Mouse (Mus musculus) spleen, adult 18-20 months (tissue): ENCODE data around the gene Ttc19.
A peak's percentile ranks its signal among the peaks of the same experiment; 100 is the strongest.
"Not testable (repeated sequence)": the region's sequence is repeated elsewhere in the genome, so short reads cannot be mapped to it uniquely, and the experiment has no call there.

ENCODE experiments used
- DNase-seq, 2 experiments: peaks; one replicate each; pipeline ENCODE4 v3.0.0; 2022; ENCODE audit warnings: mixed read lengths in 2 of 2

Gene Ttc19

GRCm38 (mm10) chr11:62280675-62281600, at the start of gene Ttc19, which contains the start of gene Zswim7:
TSS of gene Ttc19 (plus strand) at chr11:62281473.
TSS of gene Zswim7 (minus strand) at chr11:62281375.
- DNase-seq = peak; percentile 86 to 88

GRCm38 (mm10) chr11:62240631-62241261, 40.5 kb upstream of the Ttc19 start:
- no peak for DNase-seq

GRCm38 (mm10) chr11:62243871-62244270, 37.4 kb upstream of the Ttc19 start:
- DNase-seq = no peak

DNA sequence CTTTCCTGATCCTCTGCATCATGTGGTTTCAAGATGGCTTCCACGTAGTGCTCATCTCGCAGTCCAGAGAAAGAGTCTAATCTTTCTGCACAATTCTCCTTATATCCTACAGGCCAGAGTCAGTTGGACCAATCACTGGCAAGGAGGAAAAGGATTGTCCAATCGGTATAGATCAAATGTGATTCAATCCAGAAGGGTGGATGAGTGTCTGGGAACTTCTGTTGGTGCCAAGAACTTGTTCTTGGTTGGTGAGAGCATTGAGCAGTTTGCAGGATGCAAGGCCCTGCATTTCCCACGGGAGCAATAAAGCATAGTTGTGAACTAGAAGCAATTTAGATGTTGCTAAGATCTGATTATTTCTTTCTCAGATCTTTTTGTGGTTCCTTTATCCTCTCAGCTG, 36.8 kb upstream of the Ttc19 start:
- DNase-seq = no peak

DNA sequence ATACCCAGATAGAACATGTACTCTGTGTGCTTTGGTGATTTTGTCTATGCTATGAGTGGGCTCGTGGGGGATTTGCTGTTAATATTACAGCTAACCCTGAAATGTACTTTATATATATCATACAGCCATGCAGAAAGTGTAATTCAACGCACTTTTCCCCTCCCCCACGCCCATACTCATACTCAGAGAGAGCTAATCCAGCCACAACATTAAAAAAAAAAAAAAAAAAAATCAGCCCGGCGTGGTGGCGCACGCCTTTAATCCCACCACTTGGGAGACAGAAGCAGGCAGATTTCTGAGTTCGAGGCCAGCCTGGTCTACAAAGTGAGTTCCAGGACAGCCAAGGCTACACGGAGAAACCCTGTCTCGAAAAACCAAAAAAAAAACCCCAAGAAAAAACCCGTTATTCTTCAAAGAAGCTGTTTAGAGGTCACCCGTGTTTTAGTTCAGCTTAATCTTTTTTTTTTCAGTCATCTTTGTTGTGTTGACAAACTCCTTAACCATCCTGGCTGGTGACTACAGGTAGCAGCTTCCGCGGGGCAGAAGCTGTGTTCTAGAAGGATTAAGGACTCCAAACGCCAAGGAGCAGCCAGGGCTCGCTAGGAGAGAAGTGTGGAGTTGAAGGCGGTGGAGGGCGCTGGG, 33.4 kb upstream of the Ttc19 start:
- DNase-seq = no peak

DNA sequence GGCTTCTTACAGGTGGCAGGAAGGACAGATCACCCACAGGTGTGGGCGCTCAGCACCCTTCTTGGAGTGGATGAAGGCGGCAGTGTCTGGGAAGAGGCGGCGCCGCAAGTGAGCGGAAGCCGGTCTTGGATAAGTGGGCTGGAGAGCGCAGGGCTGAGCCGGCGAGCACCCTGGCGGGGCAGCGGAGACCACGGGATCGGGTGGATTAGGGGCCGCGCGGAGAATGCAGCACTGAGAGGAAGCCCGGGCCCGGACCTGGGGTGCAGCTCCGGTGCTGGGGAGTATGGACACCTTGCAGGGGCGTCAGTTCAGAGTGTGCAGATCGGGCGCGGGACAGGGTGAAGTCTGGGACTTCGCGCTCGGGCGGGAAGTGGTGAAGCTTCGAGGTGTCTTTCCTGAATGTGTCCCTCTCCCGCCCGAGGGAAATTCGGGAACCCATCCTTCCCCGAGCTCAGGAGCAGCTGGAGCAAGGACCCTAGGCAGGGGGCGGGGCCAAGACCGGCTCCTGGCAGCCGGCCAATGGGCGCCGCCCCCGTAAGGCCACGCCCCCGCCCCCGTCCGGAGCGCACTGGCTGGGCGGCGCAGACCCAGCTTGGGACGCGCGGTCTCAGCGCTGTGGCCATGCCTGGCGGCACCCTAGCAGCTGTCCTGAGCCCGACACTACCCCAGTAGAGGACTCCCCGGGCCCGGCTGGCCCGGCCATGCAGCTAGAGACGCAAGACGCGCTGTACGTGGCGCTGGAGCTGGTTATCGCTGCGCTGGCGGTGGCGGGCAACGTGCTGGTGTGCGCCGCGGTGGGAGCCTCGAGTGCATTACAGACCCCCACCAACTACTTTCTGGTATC, 32.6 kb upstream of the Ttc19 start, which contains the start of gene Adora2b:
Adora2b (plus strand) TSS at position 584 of the 844 bp plus-strand sequence.
- DNase-seq = peak in 1 of 2 experiments; percentile 51

GRCm38 (mm10) chr11:62249266-62250037, 31.8 kb upstream of the Ttc19 start:
- peak in 1 of 2 experiments; percentile 16 for DNase-seq

- no peak for DNase-seq
These were observed 30.2 kb upstream of the Ttc19 start for GRCm38 (mm10) chr11:62251047-62251446.

DNA sequence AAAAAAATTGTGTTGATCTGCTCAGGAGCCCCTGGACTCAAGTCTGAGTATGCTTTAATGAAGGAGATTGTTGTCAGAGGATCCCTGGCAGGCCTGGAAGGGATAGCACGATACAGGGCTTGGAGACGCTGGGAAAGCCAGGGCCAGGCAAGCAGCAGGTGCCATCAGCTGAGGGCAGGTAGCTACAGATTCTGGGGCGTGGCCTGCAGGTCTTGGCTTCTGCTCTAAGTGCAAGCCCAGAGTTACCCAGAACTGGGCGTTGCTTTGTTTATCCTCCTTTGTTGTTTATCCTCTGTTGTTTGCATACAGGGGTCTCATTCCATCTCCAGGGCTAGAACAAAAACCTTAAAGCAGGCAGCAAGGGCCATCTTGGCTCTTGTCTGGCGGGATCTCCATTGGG, 27.9 kb upstream of the Ttc19 start:
- DNase-seq = no peak

DNA sequence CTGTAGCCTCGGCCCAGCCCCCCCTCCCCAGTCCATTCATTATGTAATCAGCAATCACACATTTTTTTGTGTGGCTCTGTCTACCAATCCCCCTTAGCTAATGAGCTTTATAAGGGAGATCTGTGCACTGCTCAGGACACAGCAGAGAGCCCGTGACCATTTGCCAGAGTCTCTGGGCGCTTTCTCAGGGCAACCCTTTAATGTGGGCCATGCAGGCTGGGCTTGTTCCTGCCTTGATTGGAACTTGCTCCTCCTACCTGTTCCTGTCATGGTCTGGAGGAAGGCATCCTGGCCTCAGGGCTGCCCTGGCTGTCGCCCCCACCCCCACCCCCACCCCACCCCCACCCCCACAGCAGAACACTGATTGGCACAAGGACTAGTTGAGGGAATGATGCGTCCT, 22.1 kb upstream of the Ttc19 start:
- DNase-seq = no peak

DNA sequence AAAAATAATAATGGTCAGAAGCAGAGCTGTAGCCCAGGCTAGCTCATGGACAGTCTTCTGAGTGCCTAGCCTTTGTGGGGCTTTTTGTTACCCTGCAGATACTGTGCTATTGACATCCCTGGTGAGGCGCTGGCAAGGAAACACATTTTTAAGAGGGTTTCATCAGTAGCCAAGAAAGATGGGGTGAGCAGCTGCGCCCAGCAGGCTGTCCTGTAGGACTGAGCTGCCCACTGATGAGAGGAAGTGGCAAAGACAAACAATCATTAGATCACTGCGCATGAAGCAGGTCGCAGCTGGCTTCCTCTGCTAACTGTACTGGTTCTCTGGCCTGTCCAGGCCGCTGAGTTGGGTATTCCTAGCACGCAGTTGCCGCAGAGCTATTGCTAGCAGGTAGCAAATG, 17.7 kb upstream of the Ttc19 start:
- DNase-seq = no peak

- no peak for DNase-seq
These were observed 17.3 kb upstream of the Ttc19 start for GRCm38 (mm10) chr11:62264018-62264417.

DNA sequence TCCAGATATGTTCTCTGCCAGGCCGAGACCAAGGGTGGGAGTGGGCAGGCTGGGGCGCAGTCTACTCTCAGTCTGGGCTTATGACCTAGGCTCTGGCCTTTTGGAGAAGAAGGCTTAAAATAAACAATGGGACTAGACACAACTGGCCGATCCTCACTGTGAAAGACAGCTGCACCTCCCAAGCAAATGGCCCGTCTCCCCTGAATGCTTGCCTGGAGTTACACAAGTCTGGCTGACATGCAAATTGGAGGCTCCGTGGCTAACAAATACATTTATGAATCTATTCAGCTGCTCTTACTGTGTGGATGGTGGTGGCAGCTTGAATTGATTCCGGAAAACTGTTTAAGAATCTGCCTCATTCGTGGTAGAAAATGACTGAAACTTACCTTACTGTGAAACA, 15.6 kb upstream of the Ttc19 start:
- DNase-seq = no peak

DNA sequence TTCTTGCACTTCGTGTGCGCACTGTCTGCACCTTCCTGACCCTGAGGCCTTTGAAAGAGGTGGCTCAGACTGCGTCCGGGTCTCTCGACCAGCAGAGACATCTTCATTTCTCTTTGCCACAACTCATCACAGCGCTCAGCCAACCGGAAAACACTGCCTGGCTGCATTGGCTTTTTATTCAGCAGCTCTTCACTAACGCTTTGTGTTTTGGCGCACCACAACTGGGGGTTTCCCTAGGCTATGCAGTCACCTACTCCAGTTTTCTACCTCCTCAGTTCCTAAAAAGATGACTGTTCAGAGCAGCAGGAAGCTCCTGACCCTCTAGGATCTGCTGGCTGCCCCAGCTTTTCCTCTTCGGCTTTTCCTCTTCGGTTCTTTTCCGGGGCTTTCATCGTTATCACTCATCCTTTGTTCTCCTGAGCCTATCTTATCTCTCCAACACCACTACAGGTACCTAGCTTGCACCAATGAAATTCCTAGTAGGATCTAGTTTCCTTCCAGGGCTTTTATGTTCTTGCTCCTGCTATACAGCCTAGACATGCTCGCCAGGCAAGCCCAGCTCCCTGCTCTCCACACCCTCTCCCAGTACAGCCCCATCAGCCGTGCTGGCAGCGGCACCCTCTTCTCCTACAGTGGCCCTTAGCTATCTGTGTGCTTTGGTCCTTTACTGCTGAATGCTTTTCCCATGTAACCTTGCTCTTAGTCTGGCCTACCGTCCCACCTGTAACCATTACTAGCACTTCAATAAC, 14.6 kb upstream of the Ttc19 start:
- no peak for DNase-seq

DNA sequence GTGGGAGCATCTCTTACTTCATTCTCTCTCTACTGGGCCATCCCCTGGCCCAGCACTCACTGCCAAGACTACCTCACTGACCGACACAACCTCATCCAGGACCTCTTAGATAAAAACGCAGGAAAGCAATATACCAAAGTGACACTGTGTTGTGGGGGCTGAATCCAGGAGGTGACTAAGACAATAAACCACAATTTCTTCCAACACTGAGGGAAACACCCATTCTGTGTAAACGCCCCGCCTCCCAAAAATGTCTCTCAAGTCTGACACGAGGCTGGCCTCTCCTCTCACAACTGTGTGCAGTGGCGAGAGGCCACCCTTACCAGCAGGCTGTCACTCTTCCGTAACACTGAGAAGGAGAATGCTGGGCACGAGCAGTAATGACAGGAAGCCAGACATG, 12.9 kb upstream of the Ttc19 start:
- DNase-seq = no peak

DNA sequence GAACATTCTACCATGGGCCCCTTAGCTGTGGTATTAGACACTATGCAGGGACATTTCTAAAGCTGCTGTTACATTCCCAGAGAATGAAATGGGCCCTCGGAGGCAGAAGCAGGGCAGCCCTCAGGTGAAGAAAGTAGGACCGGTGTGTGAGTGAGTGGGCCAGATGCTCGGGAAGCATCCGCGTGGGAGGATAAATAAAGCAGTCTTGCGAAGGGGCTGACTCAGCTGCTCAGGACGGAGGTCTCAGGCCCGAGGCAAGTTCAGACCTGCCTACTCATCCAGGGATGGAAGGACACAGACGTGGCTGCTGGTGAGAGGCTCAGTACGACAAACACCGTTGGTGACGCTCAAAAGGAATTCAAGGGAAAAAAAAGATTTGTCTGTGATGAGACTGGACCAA, 12.2 kb upstream of the Ttc19 start:
- DNase-seq = no peak

- DNase-seq = no peak
These were observed 10.4 kb upstream of the Ttc19 start for GRCm38 (mm10) chr11:62270851-62271250.

DNA sequence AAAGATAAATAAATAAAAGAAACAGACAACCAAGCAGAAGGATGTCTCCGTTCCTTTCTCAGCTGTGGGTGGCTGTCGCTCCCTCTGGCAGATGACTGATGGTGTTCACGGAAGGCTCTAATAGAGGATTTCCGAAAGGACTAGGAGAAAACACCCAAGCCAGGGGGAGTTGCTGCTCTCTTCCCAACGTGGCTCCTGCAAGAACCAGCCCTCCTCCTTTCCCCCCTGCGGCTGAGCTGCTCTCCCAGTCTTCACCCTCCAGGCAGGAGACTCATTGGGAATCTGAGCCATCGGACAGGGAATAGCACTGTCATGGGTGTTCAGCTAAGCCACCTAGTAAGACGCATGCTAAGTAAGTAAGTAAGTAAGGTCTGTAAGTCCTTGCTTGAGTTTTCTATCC, 4.2 kb upstream of the Ttc19 start:
- DNase-seq = no peak

DNA sequence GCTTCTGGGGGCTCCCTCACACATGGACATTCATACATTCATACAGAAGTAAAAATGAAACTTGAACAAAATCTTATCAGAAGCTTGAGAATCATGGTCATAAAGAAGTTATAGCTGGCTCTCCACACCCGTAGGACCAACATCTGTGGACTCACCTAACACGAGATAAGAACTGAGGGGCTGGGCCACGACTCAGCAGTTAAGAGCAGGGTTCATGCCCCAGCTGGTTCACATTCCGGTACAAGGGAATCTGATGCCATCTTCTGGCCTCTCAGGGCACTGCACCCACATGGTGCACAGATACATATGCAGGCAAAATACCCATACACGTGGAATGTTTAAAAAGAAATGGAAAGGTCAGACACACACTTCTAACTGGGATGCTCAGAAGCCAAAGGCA, 3.2 kb upstream of the Ttc19 start:
- peak; percentile 16 to 30 for DNase-seq

DNA sequence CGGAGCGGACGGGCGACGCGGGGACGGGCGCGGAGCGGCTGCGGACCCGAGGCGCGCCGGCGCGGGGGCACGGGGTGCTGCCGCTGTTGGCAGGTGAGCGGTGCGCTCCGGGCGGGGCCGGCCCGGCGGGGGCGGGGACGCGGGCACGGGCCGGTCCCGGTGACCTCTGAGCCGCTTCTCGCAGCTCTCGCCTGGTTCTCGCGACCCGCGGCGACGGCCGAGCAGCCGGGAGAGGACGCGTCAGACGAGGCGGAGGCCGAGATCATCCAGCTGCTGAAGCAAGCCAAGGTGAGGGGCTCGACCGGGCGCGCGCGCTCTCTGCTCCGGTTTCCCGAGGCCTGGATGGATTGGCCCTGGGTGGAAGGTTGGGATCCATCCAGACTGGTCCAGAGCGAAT, 326 bp downstream of the Ttc19 start:
- no peak for DNase-seq

GRCm38 (mm10) chr11:62284020-62284419, 2.7 kb downstream of the Ttc19 start:
- DNase-seq = not testable (repeated sequence)
